Mouse (Mus musculus) urinary bladder, postnatal 14 days (tissue): ENCODE data around the gene Tubg1.

Experiments used
- DNase-seq: peaks from one replicate; pipeline ENCODE4 v3.0.0; 2021; ENCODE audit warnings: low spot score

The Tubg1 gene

DNA sequence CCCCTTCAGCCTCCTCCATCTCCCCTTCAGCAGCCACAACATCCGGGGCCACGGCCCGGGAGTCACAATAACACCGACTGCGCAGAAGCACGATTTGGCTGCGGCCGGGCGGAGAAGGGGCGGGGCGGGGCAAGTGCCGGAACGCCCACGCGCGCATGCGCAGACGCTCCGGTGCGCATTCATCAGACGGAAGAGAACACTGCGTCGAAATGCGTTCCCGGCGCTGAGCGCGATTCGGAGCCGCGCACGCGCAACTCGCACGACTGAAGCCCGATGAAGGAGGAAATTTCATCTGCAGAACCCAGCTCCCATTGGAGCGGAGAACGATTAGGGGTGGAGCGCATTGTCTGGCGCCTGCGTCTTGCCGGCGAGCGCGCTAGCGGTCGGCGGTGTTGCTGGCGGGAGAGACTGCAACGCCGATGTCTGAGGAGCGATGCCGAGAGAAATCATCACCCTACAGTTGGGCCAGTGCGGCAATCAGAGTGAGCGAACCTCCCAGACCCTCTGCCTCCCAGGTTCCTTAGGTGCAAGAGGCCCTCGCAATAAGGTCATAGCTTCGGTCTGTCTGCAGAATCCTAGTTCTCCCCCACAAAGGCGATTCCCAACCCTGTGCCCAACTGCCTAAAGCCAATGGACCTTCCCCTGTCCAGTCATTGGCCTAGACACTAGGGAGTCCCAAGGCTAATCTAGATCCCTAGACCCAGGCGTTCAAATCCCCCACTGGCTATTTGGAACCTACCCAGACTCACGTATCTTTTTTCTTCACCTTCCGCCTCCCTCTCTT is at the start of gene Tubg1, which contains the start of gene Retreg3:
Tubg1 (plus strand) TSS at position 178 of the 784 bp plus-strand sequence.
Retreg3 (minus strand) TSS at position 133 of the 784 bp plus-strand sequence.
- DNase-seq: peak; percentile 98

DNA sequence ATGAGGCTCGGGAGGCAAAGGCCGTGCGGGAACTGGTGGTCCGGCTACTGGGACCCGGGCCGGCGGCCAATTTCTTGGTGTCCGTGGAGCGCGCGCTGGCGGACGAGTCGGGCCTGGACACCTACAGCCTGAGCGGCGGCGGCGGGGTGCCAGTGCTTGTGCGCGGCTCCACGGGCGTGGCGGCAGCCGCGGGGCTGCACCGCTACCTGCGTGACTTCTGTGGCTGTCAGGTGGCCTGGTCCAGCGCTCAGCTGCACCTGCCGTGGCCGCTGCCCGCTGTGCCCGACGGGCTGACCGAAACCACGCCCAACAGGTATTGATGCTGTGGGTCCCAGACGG is 49.6 kb upstream of the Tubg1 start:
- no peak for DNase-seq

DNA sequence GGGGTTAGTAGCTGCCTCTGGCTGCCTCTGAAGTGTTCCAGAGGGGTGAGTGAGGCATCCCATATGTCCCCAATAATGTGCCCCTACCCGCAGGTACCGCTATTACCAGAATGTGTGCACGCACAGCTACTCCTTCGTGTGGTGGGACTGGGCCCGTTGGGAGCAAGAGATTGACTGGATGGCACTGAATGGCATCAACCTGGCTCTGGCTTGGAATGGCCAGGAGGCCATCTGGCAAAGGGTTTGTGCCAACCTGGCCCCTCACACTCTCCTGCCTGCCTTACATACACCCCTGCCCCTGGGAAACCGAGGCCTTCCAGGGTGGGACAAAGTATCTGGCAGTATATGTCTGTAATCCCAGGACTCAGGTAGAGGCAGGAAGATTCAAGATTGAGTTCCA is 48.8 kb upstream of the Tubg1 start:
- DNase-seq: no peak

DNA sequence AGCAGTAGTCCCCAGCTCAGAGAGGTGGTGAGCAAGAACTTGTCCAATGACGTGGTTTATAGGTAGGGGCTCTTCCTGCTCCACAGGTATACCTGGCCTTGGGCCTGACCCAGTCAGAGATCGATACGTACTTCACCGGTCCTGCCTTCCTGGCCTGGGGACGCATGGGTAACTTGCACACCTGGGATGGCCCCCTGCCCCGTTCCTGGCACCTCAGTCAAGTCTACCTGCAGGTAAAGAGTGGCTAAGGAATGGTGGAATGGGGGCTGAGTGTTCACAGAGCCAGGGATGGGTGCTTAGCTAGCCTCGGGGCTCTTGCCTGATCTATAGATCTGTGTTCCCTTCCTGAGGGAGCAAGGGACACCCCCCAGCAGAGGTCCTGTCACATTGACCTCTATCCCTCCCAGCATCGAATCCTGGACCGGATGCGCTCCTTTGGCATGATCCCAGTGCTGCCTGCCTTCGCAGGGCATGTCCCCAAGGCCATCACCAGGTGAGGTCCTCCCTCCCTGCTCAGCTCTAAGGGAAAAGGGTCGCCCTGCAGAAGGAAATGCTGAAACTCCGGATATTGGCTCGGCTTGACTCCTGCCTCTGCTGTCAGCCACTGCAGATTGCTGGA is 47.8 kb upstream of the Tubg1 start:
- DNase-seq: no peak

DNA sequence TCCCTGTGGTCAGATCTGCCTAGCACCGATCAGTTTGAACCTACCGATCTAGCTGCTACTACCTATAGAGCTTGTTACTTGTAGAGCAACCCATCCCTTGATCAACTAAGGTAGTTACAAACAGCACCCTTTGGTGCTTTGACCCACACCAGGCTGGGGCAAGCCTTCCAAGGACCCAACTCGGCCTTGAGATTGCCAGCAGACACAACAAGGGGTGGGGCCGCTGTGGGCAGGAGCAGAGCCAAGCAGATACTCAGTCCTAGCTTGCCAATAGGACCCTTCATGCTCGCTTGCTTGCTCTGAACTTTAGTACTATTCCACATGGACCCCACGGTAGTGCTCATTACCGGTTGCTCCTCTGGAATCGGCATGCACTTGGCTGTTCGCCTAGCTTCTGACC is 41.6 kb upstream of the Tubg1 start, which contains the start of gene Hsd17b1:
Hsd17b1 (plus strand) TSS at position 291 of the 400 bp plus-strand sequence.
- no peak for DNase-seq

DNA sequence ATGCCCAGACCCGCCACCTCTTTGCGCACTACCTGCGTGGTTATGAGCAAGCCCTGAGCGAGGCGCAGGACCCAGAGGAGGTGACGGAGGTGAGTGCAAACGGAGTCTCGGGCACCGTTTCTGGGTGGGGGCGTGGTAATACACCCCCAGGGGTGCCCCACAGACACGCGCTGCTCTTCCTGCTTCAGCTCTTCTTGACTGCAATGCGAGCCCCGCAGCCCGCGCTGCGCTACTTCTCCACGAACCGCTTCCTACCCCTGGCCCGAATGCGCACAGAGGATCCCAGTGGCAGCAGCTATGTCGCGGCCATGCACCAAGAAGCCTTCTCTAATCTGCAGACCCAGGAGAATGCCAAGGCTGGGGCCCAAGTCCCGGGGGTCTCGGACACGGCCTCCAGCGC is 40.0 kb upstream of the Tubg1 start:
- no peak for DNase-seq

DNA sequence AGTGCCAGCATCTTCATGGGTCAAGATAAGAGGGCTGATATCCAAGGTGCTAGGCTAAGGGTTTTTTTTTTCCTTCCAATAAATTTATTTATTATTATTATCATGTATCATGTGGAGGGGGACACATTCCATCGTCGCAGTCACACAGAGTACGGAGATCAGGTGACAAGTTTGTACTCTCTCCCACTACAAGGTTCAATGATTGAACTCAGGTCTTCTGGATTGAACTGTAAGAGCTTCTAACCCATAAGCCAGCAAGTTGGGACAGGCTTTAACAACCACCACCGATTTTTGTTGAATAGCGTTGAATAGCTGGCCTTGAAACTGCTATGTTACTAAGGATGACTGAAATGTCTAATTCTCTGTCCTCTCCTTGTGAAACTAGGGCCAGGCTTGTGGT is 39.3 kb upstream of the Tubg1 start:
- DNase-seq: no peak

DNA sequence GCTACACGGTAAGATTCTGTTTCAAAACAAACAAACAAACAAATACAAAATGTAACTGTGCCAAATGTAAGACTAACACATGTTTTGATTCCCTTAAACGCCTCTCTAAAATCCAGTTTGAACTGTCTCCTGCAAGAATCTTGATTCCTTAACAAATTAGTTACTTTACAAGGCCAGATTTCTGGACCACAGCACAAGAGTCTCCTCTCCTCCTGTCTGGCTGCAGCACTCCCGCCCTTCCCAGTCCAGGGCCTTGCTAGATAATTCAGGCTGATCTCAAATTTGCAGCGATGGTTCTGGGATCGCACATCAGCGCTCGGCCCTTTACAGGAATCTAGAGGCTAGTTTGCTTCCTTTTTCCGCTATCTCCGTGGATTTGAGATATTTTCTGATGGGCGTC is 38.1 kb upstream of the Tubg1 start:
- DNase-seq: no peak

DNA sequence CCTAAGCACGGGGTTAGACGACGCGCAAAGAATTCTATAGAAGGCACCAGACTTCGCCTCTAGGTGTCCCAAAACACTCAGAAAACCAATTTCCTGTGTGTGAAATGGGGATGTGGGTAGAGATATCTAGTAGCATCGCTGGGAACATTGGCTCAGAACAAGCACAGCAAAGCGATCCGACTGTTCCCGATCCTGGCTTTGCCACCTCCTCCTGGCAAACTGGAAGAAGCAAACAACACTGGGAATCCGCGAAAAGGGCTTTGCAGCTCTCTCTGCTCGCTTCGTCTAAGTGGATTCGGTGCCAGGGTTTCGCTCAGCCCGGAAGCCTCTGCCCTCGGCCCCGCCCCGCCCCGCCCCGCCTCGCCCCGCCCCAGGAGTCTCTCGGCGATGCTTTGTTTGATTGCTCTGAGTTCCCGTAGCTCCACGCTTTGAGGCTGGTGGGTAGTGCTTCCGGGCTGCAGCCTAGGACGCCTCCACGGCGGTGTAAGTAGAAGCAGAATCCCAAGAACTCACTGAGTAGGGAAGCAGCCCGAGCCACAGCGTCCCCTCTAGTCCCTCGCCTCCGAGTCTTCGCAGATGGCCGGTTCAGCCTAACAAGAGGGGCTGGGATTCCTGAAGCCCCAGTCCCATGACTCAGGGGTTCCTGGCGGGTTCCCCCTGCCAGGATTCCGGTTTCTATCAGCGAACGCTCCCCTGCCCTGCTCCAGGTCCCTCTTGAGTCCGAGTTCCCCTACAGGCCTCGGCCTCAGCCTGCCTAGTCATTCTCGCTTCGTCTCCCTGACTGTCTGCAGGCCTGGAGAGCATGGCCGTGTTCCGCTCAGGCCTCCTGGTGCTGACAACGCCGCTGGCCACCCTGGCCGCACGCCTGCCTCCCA is 37.3 kb upstream of the Tubg1 start, which contains the start of gene Coasy:
Coasy (plus strand) TSS at position 358 of the 875 bp plus-strand sequence.
- peak; percentile 84 for DNase-seq

DNA sequence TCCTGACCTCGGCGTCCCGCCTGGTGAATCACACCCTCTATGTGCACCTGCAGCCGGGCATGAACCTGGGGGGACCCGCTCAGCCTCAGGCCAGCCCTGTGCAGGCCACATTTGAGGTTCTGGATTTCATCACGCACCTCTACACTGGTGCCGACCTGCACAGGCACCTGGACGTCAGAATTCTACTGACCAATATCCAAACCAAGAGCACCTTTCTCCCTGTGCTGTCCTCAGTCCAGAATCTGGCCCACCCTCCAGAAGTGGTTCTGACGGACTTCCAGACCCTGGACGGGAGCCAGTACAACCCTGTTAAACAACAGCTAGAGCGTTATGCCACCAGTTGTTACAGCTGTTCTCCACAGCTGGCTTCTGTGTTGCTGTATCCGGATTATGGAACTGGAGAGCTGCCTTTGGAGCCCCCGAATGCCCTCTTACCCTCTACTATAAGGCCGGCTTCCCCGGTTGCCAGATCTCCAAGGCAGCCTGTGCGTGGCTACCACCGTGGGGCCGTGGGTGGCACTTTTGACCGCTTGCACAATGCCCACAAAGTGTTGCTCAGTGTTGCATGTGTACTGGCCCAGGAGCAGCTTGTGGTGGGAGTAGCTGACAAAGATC is 36.5 kb upstream of the Tubg1 start:
- no peak for DNase-seq

DNA sequence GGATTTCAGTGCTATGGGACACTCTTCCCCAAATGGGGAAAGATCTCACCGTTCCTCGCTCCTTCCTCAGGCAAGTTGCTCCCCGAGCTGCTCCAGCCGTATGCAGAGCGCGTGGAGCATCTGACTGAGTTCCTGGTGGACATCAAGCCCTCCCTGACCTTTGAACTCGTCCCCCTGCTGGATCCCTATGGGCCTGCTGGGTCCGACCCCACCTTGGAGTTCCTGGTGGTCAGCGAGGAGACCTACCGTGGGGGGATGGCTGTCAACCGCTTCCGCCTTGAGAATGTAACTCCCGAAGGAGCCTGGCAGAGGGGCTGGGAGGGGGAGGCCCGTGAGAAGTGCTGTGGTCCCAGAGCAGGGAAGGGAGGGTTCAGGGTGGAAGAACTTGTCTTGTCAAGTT is 35.5 kb upstream of the Tubg1 start:
- DNase-seq: no peak

DNA sequence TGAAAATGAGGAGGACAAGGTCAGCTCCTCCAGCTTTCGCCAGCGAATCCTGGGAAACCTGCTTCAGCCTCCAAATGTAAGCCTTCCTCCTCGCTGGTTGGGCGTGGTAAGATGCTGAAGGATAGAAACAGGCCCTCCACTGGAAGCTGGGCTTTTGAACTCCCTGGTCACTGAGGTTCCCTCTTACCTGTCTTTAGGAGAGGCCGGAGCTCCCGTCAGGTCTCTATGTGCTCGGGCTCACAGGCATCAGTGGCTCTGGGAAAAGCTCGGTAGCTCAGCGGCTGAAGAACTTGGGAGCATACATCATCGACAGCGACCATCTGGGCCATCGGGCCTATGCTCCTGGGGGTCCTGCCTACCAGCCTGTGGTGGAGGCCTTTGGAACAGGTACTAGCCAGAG is 34.9 kb upstream of the Tubg1 start:
- DNase-seq: no peak

DNA sequence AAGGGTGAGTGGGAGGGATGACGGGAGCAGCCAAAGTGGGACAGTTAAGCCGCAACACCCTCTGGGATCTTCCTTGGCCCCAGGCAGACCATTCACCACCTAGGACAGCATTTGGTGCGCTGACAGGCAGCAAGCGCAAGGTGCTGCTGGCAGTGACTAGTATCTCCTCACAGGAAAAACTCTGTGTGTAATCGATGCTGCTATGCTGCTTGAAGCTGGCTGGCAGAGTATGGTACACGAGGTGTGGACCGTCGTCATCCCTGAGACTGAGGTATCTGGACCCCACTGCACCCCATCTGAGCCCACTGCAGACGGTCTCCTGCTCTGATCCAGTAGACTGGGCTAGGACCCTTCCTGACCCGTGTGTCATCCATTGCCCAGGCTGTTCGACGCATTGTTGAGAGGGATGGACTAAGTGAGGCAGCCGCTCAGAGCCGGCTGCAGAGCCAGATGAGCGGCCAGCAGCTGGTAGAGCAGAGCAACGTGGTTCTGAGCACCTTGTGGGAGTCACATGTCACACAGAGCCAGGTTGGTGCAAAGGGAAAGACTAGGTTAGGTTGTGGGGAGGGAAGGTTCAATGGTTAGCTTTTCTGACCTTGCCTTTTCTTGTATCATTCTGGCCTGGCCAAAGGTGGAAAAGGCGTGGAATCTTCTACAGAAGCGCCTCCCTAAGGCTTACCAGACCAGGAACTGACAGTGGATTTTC is 34.0 kb upstream of the Tubg1 start:
- no peak for DNase-seq

DNA sequence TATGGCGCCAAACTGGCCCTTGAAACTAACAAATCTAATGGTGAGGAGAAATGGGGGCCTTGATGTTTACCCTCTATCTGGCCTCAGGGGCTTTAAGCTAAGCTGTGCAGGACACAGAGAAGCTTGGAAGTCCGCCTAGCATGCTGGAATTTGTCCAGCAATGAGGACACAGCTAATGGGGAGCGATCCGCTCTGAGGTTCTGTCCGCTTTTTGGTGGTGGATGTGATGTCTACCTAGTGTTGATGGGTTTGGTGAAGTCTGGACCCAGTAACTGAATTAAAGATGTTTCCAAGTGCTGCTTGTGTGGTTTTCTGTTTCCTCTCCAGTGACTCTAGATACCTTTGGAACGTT is 33.4 kb upstream of the Tubg1 start:
- DNase-seq: no peak

DNA sequence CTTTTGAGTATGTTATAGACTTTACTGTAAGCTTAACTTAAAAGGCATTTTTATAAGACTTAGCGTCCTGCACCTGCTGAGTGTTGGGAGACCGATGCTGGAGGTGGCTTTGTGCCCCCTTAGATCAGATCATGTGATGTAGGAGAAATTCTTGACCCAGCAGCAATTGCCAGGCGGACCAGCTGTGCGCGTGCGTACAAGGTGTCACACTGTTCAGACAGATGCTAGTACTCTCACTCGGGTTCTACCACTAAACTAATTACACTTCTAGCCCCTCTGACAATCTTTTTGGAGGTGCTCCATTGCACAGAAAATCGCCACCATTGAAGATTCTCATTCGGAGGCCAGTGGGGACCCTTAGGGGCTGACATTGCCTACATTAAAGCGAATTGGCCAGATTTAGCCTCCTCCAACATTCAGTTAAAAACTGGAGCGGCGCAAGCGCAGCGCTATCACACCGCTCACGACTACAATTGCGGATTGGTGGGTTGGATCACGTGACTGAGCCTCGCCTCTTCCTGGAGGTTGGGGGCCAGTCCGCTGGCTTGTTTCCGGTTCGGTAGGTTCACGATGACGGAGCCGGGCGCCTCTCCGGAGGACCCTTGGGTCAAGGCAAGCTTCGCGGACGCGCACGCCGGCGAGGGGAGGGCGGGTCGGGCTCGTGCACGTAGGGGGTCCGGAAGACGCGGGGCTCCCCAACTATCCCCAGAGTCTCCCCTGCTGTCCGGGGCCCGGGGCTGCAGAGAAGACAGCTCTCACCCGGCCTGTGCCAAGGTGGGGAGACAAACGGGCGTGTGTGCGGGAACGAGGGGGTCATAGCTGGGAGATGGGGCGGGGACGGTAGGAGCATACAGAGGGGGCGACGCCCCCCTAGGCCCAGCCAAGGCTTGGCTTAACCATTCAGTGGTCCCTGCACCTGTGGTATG is 32.7 kb upstream of the Tubg1 start, which contains the start of gene Mlx:
Mlx (plus strand) TSS at position 522 of the 926 bp plus-strand sequence.
- DNase-seq: peak; percentile 93

DNA sequence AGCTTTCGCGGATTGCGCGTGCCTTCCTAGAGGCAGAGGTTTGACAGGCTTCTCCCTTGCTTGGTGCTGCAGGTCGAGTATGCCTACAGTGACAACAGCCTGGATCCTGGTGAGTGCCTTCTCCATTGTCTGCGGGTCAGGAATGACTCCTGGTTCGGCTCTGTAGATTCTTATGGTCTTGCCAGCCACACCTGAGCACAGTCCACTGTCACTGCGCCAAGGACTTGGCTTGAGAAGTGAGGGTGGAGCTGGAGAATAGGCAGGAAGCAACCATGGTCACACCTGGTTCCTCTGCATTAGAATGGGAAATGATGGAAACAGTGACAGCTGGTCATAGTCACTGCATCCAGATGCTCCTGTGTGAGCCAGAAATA is 32.1 kb upstream of the Tubg1 start:
- DNase-seq: no peak

DNA sequence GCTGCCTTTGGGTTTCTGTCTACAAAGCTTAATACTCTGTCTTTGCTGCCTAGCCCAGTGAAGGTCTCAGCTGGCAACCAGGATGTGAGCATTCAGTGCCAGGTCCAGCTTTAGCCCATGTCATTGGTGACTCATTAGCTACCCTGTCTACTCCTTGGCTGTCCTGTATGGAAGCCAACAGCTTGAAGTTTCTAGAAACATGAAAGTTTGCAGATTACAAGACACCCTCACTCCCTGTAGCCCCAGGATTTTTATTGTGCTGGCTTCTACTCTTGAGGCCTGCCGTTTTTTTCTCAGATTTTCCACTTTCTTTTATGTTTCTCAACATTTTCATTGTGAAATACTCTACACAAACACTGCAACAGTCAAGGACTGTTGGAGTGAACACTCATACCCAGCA is 29.8 kb upstream of the Tubg1 start:
- DNase-seq: no peak

DNA sequence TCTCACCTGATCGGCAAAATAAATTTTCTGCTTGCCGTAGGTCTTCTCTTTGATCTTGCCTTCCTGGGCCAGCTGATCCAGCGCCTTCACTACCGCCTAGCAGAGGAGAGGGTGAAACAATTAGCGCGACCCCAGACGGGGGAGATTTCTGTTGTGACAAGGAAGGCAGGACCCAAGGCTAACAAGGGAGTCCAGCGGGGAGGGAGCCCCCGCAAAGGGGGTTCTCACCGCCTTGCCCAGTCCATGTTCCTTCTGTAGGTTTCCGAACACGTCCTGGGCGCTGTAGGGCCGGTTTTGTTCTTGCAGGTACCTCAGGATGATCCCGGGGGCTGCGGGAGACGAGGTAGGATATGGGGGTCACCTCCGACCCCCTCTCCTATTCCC is 24.8 kb upstream of the Tubg1 start:
- DNase-seq: no peak

DNA sequence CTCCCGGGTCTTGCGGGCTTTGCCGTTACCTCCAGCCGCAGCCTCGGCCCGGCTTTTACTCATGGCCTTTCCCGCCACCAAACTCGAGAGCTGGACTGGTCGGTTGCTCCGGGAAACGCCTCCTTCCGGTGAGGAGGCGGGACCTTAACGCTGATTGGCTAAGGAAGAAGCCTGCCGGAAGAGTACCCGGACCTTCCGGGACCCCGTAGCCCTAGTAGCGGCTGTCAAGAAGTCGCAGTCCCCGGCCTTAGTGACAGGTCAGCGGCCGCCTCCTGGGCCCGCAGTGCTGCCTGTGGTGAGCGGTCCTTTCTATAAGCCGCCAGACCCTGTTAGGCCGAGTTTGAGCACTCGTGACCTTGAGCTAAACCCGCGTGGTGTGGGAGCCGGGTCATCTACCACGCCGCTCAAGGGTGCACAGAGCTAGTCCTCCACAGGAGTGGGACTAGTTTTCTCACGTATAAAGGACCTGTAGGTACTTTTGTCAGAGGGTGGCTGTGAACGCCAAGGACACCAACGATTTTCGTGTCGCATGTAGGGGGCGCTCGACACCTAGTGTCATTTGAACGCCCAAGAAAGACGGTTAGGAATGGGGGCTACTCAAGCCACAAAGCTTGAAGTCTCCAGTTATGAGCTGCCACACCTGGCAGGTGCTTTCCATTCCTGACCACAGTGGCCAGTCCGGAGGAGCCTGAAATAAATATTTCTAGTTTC is 24.3 kb upstream of the Tubg1 start, which contains the start of gene Psmc3ip:
Psmc3ip (minus strand) TSS at position 123 of the 711 bp plus-strand sequence.
- peak; percentile 94 for DNase-seq

DNA sequence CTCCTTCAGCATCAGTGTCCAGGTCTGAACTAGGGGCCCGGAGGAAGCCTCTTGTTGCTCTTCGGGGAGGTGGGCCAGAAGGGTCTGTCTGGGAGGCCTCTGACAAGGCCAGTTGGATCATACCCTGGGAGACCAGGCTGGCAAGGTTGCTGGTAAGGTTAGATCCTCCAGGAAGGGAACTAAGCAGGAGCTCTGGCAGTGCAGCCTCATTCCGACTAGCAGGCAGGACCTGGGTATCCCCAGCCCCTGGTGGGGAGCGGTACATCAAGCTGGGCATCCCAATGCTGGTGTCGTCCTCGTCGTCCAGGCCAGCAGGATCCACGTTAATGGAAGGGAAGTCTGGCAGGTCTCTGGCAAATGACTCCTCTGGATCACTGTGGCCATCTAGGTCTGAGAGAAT is 21.5 kb upstream of the Tubg1 start:
- DNase-seq: no peak
